Mouse (Mus musculus): ENCODE data around the gene Ank2.

DNA sequence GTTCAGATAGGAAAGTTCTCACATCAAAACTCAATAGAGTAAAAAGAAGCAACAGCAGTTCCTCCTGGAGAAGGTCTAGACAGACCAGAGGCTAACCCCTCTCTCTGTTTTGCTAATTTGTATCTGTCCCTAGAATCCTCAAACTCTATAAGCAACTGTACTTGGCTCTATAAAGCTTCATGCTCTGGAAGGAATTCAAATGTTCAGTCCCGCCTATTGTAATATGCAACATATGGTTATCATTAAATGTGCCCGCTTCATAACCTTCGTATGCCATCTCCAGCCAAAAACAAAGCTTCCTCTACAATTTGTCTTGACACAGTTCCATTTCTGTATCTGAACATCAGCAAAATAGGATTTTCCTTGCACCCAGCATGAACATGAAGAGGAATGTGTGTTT, 389.7 kb downstream of the Ank2 start:
- TF ChIP-seq CTCF (IDR thresholded peaks at IDR 0.05; ENCODE audit: borderline replicate concordance, control insufficient read depth, extremely low read depth, insufficient read depth, low read length, poor library complexity) (no peak), POLR2A (IDR thresholded peaks at IDR 0.05; ENCODE audit: control insufficient read depth, extremely low read depth, insufficient read depth, low read length, poor library complexity) (no peak)

Data from thymus, adult 2 months (tissue).